Mouse (Mus musculus) ZHBTc4 (cell line): Measurements from ENCODE around the gene Gm11541.
A peak's percentile ranks its signal among the peaks of the same experiment; 100 is the strongest.
"Not testable (repeated sequence)": the region's sequence is repeated elsewhere in the genome, so short reads cannot be mapped to it uniquely, and the experiment has no call there.

Source experiments
- DNase-seq: peaks from one replicate; pipeline ENCODE4 v3.0.0-alpha.2; 2011; ENCODE audit warnings: low read depth, low spot score

The Gm11541 gene

DNA sequence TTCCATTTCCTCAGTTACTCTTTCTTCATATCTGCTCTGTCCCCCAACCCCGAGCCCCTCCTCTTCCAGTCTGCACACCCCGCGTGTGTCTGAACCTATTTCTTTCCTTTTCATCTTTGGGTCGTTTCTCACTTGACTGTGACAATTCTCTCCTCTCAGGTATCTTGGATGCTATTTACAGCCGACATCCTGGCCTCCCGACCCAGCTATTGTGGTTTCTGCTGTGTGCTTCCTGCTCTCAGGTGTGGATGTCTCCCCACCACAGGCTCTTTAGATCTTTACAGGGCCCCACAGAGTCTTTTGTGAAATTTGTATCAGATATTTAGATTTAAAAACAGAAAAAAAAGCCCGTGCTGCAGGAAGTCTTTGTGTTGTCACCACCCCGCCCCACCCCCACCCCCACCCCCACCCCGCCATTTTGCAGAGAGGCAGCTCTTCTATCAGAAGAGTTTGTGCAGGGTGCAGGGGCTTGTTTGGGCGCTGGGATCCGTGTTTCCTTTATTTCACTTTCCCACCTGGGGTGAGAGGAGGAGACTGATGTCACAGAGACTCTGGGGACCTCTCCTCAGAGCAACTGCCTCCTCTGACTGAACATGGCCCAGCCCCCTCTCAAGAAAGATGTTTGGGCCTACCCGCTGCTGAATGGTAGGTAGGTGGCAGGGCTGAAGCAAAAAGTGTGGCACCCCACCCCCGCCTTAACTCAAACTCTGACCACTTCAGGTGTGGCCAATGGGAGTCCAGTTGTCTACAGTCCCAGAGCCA is 6.4 kb downstream of the Gm11541 start:
- peak; percentile 42 for DNase-seq

DNA sequence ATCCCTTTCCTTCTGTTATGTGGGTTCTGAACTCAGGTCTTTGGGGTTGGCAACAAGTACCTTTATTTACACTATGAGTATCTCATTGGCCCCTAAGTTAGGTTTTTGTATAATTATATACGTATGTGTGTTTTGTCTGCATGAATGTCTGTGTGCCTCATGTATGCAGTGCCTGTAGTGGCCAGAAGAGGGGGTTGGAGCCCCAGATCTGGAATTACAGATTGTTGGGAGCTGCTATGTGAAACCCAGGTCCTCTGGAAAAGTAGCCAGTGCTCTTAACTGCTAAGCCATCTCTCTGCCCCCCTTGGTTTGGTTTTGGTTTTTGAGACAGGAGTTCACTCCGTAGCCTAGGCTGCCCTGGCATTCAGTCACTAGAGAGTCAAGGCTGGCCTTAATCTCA is 7.2 kb downstream of the Gm11541 start:
- DNase-seq: peak; percentile 80

DNA sequence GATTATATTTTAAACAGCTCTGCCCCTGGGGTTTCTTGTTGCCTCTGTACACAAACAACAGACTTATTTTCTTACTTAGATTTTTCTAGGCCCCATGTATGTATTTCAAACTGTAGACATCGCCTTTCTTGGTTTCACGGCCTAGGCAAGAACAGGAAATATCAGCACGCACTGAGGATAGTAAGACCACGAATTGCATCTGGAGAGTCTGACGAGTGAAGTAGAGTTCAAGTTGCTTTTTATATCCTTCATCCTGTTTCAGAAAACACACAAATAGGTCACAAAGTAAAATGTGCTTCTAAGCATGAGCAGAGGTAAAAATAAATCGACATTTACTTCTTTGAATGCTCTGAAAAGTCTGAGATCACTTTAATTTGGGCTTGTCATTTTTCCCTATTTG is 8.8 kb downstream of the Gm11541 start:
- no peak for DNase-seq

DNA sequence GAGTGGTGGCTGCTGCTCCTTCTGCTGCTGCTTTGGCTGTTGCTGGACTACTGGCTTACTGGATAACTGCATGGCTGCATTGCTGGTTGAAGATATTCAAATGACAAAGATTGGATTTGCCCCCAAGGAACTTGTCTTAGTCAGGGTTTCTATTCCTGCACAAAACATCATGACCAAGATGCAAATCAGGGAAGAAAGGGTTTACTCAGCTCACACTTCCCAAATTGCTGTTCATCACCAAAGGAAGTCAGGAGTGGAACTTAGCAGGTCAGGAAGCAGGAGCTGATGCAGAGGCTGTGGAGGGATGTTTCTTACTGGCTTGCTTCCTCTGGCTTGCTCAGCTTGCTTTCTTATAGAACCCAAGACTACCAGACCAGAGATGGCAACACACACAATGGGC is 11.8 kb downstream of the Gm11541 start:
- not testable (repeated sequence) for DNase-seq

DNA sequence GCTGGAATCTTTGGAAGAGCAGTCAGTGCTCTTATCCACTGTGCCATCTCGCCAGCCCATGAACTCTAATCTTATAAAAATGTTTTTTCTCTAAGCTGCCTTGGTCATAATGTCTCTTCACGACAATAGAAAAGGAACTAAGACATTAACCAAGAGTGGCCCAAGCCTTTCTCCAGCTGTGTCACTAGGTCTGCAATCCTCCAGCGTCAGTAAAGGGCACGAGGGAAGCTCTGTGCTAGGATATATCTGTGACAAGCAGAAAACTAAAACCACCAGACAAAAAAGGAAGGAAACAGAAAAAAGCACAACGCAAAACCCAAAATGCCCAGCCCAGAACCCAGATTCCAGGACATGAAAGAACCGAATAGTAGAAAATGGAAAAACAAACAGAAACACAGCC is 17.1 kb downstream of the Gm11541 start:
- no peak for DNase-seq

DNA sequence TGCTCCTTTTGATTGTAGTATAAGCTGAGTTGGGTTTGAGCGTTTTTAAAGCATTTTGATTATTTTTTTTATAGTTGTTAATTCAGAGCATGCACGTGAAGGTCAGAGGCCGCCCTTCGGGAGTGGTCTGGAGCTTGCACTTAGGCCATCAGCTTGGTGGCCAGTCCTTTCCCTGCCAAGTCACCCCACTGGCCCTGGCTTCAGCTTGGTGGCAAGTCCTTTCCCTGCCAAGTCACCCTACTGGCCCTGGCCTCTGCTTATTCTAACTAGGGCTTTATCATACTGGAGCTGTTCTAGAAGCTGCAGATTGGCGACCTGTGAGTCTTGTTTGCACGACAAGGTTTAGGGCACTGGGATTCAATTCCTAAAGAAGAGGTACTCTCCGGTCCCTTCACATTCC is 21.9 kb downstream of the Gm11541 start:
- DNase-seq: no peak

DNA sequence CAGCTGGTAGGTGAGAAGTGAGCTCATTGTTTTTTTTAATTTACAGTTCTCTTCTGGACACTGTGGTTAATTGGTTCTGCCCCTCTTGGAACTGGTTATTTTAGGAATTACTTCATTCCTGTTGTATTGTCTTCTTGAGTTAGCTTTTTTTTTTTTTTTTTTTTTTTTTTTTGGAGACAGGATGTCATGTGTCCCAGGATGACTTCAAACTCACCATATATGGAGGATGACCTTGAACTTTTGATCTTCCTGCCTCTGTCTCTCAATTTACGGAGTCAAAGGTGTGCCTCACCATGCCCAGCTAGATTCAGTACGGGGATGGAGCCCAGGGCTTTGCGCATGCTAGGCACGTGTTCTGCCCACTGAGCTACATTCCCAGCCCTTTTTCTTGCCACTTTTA is 22.7 kb downstream of the Gm11541 start:
- no peak for DNase-seq

DNA sequence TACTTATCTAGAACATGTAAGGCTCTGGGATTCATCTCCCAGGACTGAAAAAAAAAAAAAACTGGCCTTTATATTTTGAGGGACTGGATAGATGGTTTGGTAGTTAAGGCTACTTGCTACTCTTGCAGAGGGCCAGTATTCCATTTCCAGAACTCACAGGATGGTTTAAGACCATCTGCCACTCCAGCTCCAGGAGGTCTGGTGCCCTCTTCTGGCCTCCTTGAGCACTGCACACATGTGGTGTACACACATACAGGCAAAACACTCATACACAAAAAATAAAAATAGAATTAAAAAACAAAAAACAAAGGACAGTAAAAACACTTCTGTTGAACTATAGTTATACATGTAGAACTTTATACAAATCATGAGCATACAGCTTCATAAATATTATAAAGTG is 23.7 kb downstream of the Gm11541 start:
- DNase-seq: peak; percentile 85

DNA sequence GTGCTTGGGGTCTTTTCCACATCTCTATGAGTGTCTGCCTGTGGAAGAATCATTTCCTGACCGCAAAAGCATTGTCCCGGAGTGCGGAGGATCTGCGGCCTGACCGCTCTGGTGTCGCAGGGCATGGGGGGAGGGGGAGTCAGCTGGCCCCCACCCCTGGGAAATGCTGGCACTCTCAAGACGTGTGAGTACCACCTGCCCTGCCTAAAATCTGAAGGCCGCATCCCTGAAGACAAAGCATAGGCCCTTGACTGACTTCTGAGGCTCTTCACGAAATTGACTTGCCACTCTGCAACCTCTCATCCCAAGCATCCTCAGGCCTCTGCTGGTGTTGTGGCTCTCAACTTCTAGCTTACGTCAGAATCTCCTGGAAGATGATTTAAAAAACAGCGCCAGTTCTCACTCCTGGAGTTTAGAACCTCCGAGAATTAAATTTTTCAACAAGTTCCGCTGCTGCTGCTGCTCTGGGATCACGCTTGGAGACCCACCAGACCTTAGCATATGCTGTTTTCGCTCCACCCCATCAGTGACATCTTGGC is 26.6 kb downstream of the Gm11541 start:
- no peak for DNase-seq

DNA sequence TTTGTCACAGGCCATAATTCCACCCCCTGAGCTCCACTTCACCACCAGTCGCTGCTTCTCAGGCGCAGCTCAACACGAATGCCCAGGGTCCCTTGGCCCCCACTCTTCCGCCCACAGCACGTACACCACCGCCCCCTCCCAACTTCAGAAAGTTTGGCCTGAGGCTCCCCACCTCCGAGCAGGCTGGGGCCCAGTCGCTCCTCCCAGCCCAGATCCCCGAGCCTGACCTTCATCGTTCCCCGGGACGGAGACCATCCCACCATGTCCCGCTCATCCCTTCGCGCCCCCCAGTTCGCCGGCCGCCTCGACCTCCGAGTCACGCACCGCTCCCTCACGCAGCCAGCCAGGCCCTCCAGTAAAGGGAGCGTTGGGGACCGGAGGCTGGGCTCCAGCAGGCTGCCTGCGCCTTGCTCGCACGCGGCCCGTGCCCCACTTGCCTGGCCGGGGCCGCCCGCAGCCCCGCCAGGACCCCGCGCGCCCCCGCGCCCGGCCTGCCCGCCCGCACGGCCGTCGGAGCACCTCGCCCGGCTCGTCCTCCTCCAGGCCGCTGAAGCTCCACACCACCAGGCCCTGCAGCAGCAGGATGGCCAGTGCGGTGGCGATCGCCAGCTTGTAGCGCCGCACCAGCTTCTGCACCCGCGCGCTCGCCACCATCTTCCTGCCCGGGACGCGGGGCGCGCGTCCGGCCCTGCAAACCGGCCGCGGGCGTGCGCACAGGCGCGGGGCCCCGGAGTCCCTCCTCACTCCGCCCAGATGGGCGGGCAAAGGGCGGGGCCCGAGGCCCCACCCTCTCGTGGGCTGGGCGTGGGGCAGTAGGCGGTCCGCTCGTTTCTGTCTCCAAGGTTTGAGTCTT is 27.3 kb downstream of the Gm11541 start, which contains the start of gene Xylt2:
Gene Xylt2 (minus strand): TSS at position 762 of the 853 bp plus-strand sequence.
- DNase-seq: peak; percentile 95

DNA sequence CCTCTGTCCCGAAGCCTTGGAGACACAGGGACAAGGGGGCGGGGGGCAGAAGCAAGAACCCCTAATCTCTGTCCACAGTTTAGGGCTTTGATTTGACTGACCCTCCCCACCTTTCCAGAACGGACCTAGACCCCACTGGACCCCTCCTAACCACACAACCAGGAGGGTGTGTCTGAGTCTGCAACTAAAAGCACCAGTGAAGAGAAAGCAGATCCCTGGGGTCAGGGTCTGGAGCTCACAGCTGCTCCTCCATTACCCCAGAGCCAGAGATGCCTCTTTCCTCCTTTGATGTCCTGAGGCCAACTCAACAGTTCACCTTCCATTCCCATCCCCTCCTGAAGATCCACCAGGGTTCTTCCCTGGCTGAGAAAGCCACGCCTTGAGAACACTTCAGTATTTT is 28.0 kb downstream of the Gm11541 start:
- no peak for DNase-seq

DNA sequence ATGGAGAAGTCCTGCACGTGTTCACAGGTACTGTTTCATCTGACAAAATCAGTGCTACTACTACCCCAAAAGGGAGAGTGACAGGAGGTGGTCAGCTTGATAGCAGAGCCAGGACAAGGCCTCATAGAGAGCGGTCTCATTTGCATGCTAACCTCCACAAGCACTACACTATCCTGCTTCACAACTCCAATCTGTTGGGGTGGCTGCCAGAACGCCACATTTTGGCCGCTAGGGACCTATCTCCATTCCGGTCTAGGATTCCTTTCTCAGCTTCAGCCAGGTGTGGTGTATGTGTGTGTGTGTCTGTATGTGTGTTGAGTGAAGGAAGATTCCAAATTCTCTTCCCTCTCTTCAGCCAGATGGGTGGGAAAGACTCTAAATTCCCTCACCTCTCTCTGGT is 28.9 kb downstream of the Gm11541 start:
- peak; percentile 59 for DNase-seq

DNA sequence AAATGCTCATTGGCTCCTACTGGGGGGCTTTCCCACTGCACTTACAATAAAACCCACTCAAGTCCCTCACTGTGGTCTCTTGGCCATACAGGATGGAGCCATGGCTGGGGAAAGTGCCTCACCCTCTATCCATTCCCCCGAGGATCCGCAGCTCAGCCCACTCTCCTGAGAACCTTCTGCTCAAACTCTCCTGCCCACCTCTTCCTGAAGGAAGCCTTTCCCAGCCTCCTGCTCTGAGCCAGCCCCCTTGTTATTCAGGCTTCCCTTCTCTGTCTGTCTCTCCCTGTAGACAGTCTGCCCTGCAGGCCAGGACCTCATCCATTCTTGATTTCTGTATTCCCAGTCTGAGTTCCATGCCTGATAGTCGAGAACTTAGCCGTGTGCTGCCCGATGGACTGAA is 29.3 kb downstream of the Gm11541 start:
- no peak for DNase-seq

DNA sequence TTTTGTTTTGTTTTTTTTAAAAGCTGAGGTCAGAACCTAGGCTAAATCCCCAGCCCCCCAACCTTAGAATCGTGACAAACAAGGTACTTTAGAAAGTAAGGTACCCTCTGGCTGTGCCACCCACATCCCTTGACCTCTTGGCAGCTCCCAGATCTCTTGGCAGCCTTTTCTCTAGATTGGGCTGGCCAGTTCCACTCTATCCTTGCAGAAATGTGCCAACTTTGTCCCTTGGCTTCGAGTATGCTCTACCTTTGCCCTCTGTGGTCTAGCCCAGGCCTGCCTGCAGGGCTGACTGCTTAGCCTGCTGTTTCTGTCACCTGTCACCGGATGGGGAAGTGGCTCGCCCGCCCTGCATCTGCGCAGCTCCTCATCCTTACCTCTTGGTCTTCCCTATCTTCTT is 39.0 kb downstream of the Gm11541 start:
- no peak for DNase-seq

DNA sequence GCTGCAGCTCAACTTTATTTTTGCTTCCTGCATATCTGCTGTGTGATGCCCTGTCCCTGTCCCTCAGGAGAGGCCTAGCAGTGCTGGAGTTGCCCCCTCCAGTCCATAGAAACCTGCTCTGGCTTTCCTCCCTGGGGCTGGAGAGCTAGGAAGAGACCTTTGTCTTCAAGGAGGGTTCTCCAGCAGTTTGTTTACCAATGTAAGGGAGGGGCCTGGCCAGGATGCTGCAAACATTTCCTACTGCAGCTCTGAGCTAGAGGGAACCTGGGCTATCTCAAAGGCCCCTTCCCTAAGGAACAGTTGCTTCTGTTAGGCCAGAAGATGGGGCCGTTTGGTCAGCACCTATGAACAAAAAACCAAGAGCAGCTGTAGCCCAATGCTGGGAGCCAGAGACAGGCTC is 43.0 kb downstream of the Gm11541 start:
- DNase-seq: no peak

DNA sequence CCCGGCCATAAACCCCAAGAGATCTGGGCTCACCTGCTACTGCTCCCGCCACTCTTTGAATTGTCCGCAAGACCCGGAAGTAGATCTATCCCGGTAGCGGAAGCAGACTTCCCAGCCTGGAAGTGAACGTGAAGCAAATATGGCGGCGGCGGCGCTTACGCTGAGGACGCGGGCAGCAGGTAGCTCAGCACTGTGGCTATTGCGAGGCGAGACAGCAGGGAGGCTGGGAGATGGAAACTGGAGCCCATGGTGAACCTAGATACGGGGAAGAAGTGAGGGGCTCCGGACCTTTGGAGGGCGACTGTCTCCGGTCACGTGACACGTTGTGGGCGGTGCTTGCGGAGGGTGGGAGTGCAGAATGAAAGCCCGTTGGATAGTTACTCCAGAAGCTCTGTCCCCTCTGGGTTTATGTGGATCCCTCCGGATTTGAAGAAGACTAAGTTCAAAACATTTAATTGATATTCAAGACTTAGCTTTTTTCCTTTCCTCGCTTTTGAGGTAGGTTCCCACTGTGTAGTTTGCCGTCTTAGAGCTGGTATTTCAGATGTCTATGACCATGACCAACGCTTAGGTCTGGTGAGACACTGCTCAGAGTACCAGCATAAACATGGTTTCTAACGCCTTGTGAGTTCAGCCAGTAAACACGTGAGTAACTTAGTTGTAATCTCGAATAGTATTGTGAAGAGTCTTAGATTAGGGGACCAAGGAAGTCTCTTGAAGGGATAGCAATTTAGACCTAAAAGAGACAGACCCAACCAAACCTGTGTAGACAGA is 50.4 kb downstream of the Gm11541 start, which contains the start of the genes Mrpl27 and Eme1:
Gene Mrpl27 (plus strand): TSS at position 105 of the 774 bp plus-strand sequence.
Gene Eme1 (minus strand): TSS at position 302 of the 774 bp plus-strand sequence.
- peak; percentile 88 for DNase-seq

DNA sequence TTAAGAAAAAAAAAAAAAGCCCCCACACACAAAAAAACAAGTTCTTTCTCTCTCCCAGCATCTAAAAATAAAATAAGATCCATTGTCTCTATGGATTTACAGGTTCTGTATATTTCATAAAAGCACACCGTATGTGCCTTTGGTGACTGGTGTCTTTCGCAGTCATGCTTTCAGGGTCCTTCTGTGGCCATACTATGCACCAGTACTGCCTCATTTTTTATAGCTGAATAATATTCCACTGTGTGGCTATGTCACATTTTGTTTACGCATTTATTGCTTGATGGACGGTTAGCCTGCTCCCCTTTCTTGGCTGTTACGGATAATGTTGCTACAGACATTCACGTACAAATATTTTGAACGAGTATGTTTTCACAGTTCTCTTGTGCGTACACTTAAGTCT is 51.3 kb downstream of the Gm11541 start:
- DNase-seq: no peak

DNA sequence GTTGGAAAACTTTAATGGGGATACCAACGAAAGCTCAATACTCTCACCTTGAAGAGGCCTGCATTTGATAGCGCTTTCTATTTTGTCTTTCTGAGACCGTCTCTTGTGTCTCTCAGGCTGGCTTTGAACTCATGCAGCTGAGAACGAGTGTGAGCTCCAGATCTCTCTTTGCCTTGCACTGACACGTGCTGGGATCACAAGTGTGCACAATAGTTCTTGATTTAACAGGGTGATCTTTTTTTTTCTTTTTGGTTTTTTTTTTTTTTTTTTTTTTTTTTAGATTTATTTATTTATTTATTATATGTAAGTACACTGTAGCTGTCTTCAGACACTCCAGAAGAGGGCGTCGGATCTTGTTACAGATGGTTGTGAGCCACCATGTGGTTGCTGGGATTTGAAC is 53.1 kb downstream of the Gm11541 start:
- DNase-seq: not testable (repeated sequence)

DNA sequence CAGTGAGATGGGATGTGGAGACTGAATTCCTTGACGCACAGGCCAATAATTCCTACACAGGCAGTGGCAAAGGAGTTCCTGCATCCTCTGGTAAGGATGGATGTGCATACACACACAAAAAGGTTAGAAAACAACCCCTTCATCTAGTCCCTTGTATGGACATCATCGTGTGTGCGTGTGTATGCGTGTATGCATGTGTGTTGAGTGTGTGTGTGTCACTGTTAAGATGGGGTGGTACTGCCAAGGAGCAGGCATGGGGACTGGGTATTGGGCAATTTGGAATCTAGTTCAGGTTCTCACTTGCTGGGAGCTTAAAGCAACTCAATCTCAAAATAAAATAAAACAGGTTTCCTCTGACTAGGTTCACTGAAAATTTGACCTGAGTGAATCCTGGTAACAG is 57.8 kb downstream of the Gm11541 start:
- no peak for DNase-seq
